Mouse (Mus musculus) G1E (cell line): ENCODE measurements at regions not wholly inside any gene's neighbourhood (a gene's known extent, or its start where the extent isn't known, plus 50 kb on each side); places are given as distances from the start of the nearest gene placed in this dataset.

Experiments
- ATAC-seq: 2 replicates; pipeline ENCODE4 v1.8.0; 2016; ENCODE audit warnings: mild to moderate bottlenecking; ENCODE audit not compliant: insufficient number of reproducible peaks, poor library complexity, low FRiP score, severe bottlenecking; ENCODE audit errors: extremely low read depth
- DNase-seq: peaks from one replicate; pipeline ENCODE4 v3.0.0; 2012; ENCODE audit warnings: low spot score
- H3K27me3 ChIP-seq: 2 replicates; pipeline ENCODE4 v1.6.1; 2012; ENCODE audit warnings: mild to moderate bottlenecking, low read length, inconsistent platforms; ENCODE audit not compliant: insufficient read depth
- H3K36me3 ChIP-seq: replicated peaks from 2 replicates; pipeline ENCODE3; 2012; ENCODE audit warnings: mild to moderate bottlenecking, inconsistent platforms
- H3K4me1 ChIP-seq: 2 replicates; pipeline ENCODE4 v1.6.1; 2012; ENCODE audit warnings: low read depth, low read length, inconsistent platforms, mixed read lengths; ENCODE audit not compliant: insufficient read depth
- H3K4me3 ChIP-seq: 2 replicates; pipeline ENCODE4 v1.5.1; 2012; ENCODE audit warnings: low read depth, mild to moderate bottlenecking, inconsistent platforms, low read length, moderate library complexity, mixed read lengths
- H3K9me3 ChIP-seq: replicated peaks from 2 replicates; pipeline ENCODE4 v1.6.1; 2012; ENCODE audit warnings: inconsistent platforms
- CTCF ChIP-seq: IDR thresholded peaks from 2 replicates; pipeline ENCODE4 v1.5.1; 2012; ENCODE audit warnings: low read depth, low read length, inconsistent platforms, mixed read lengths
- GATA1 ChIP-seq: IDR thresholded peaks from 2 replicates; pipeline ENCODE4 v1.6.1; 2012; ENCODE audit warnings: borderline replicate concordance, low read length, inconsistent platforms, mixed read lengths
- GATA2 ChIP-seq: IDR thresholded peaks from 2 replicates; pipeline ENCODE4 v1.6.1; 2012; ENCODE audit warnings: low read depth, low read length, inconsistent platforms, borderline replicate concordance
- POLR2AphosphoS5 ChIP-seq: IDR thresholded peaks from 2 replicates; pipeline ENCODE4 v1.6.1; 2012; ENCODE audit warnings: low read depth, low read length, inconsistent platforms; ENCODE audit not compliant: insufficient replicate concordance
- TAL1 ChIP-seq: conservative IDR thresholded peaks from 2 replicates; pipeline ENCODE4 v1.6.1; 2012; ENCODE audit warnings: low read depth, low read length, inconsistent platforms, mixed read lengths

DNA sequence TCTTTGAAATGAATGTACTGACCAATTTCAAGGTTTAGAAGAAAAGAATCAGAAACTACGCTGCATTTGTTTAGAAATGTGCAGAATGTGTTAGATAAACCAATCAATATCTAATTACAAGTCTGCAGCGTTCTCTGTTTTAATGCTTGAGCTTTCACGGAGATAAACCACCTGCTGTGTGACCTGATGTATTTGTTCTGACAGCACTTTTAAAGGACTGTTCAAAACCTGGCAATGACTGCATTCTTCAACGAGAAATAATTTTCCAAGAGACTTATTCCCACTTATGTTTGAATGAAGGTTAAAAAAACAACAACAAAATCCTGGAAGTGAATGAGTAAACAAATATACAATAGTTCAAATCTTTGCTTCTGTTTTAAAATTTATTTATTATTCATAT, 628.1 kb upstream of the Pcdh20 start:
- no peaks in the 10 kb centered on the region for H3K4me1 ChIP-seq
- TF ChIP-seq CTCF (no peak), GATA2 (no peak), GATA1 (no peak), POLR2AphosphoS5 (no peak), TAL1 (no peak)
- no peaks in the 10 kb centered on the region for H3K36me3 ChIP-seq
- DNase-seq = no peak
- H3K9me3 ChIP-seq = 0 out of 2 replicates have a peak, but pooled peaks cover under 1% of the 10 kb centered on the region
- H3K4me3 ChIP-seq = no peak overlapping the region
- ATAC-seq = no peak
- H3K27me3 ChIP-seq = no peaks in the 10 kb centered on the region

- DNase-seq = no peak
- Histone ChIP-seq H3K36me3 (no peaks in the 10 kb centered on the region), H3K4me3 (no peak overlapping the region), H3K4me1 (no peaks in the 10 kb centered on the region), H3K27me3 (no peaks in the 10 kb centered on the region), H3K9me3 (peaks cover 4% of the 10 kb centered on the region)
- no peak for TF ChIP-seq TAL1
- no peak for TF ChIP-seq POLR2AphosphoS5
- no peak for TF ChIP-seq GATA1
- TF ChIP-seq CTCF = no peak
- no peak for TF ChIP-seq GATA2
- ATAC-seq = no peak
Measured at GRCm38 (mm10) chr14:89089661-89090060, 618.5 kb upstream of the Pcdh20 start.

DNA sequence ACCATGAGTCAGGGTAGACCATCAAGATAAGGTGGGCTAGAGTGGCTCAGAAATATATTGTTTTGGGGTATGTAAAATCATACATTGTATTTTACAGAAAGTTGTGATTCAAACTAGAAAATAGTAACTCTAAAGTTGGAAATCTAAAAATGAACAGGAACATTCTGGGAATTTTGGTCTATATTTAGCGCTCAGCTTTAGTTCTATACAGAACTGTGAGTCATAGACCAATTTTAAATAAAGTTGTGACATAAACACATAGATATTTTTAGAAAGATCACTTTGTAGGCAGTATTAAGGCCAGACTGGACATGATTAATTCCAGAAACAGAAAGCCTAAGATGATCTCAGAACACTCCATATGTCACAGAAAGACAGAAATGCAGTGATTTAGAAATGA, 604.8 kb upstream of the Pcdh20 start:
- Histone ChIP-seq H3K4me1 (no peaks in the 10 kb centered on the region), H3K4me3 (no peak overlapping the region), H3K9me3 (peaks cover 7% of the 10 kb centered on the region), H3K27me3 (no peaks in the 10 kb centered on the region), H3K36me3 (no peaks in the 10 kb centered on the region)
- ATAC-seq = no peak
- no peak for TF ChIP-seq GATA1
- TF ChIP-seq CTCF = no peak
- no peak for TF ChIP-seq POLR2AphosphoS5
- TF ChIP-seq TAL1 = no peak
- no peak for TF ChIP-seq GATA2
- DNase-seq = no peak

DNA sequence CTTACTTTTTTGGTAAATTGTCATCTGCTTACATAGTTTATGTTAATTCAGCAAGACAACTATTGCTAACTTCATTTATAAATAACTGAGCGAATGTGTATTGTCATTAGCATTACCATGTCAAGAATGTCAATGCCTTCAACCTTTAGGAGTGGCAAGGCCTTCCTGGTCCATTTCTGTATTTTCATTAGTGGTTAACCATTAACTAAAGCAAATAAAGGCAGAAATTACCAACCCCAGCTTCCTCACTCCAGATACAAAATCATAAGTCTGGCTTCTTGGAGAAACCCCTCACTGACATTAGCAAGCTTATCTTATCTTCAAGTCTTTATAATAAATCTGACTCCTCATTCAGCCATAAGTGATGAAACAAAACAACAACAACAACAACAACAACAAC, 592.8 kb upstream of the Pcdh20 start:
- Histone ChIP-seq H3K36me3 (no peaks in the 10 kb centered on the region), H3K4me3 (no peak overlapping the region), H3K4me1 (no peaks in the 10 kb centered on the region), H3K27me3 (no peaks in the 10 kb centered on the region), H3K9me3 (peaks cover 7% of the 10 kb centered on the region)
- TF ChIP-seq TAL1 (no peak), POLR2AphosphoS5 (no peak), GATA1 (no peak), CTCF (no peak), GATA2 (no peak)
- DNase-seq (no peak), ATAC-seq (no peak)

- peaks cover 7% of the 10 kb centered on the region for H3K9me3 ChIP-seq
- no peak overlapping the region for H3K4me3 ChIP-seq
- no peak for DNase-seq
- H3K4me1 ChIP-seq = no peaks in the 10 kb centered on the region
- TF ChIP-seq TAL1 (no peak), POLR2AphosphoS5 (no peak), CTCF (no peak), GATA2 (no peak), GATA1 (no peak)
- no peak for ATAC-seq
- H3K36me3 ChIP-seq = no peaks in the 10 kb centered on the region
- H3K27me3 ChIP-seq = no peaks in the 10 kb centered on the region
Measured at GRCm38 (mm10) chr14:89062583-89063436, 591.6 kb upstream of the Pcdh20 start.

- Histone ChIP-seq H3K27me3 (no peaks in the 10 kb centered on the region), H3K4me3 (no peak overlapping the region), H3K4me1 (no peaks in the 10 kb centered on the region), H3K36me3 (no peaks in the 10 kb centered on the region), H3K9me3 (no peaks in the 10 kb centered on the region)
- TF ChIP-seq TAL1 = no peak
- TF ChIP-seq POLR2AphosphoS5 = no peak
- TF ChIP-seq GATA2 = no peak
- TF ChIP-seq GATA1 = no peak
- no peak for TF ChIP-seq CTCF
- DNase-seq (no peak), ATAC-seq (no peak)
Measured at GRCm38 (mm10) chr14:89061319-89061718, 590.1 kb upstream of the Pcdh20 start.

DNA sequence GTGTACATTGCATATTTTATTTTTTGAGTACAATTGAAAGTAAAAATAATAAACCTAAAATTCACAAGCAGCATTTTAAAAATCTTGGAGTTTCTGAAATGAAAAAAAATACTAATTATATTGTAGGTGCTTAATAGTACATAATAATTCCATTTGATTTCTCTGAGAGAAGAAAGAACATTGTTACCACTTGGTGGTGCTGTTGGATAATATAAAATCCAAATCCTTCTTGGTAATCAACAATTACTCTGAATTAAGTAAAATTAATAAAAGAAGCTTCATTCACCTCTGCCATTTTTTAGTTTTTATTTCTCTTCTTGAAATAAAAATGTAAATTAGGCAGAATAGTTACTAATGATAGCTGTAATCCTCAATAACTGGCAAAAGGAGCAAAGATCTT, 563.2 kb upstream of the Pcdh20 start:
- no peak for TF ChIP-seq GATA2
- no peak for TF ChIP-seq GATA1
- no peak for TF ChIP-seq TAL1
- no peak for TF ChIP-seq CTCF
- no peak for TF ChIP-seq POLR2AphosphoS5
- Histone ChIP-seq H3K4me1 (no peaks in the 10 kb centered on the region), H3K36me3 (no peaks in the 10 kb centered on the region), H3K4me3 (no peak overlapping the region), H3K9me3 (peaks cover 10% of the 10 kb centered on the region), H3K27me3 (no peaks in the 10 kb centered on the region)
- no peak for ATAC-seq
- DNase-seq = no peak
